Mouse (Mus musculus): Measurements from ENCODE around the gene A430005L14Rik. TPM values are rescaled to one million over a fixed set of nuclear protein-coding genes. Genes with fewer than 3 reads are reported as not detected.

The A430005L14Rik gene
- total and polyA plus RNA-seq, 3 experiments, result 26.8 to 48.9 (median 41.8) TPM

- TF ChIP-seq MYC (IDR thresholded peaks at IDR 0.05; ENCODE audit: low read depth, low read length), result peak; percentile 32; the same call in 1 of the 2 replicates
- TF ChIP-seq MAX (IDR thresholded peaks at IDR 0.05; ENCODE audit: low read length), result peak; percentile 30; the same call in 1 of the 2 replicates
- no peak for TF ChIP-seq ZMIZ1 (IDR thresholded peaks at IDR 0.05; ENCODE audit: low read depth, low read length)
- no peak for TF ChIP-seq ZNF384 (IDR thresholded peaks at IDR 0.05; ENCODE audit: low read depth, low read length)
- TF ChIP-seq IRF4 (IDR thresholded peaks at IDR 0.05; ENCODE audit: low read depth, low read length), result no peak
- no peak for TF ChIP-seq TCF12 (IDR thresholded peaks at IDR 0.05; ENCODE audit: low read depth, low read length)
- TF ChIP-seq EP300 (IDR thresholded peaks at IDR 0.05; ENCODE audit: low read length), result no peak
- TF ChIP-seq SMC3 (IDR thresholded peaks at IDR 0.05; ENCODE audit: low read depth, low read length), result no peak
- no peak for TF ChIP-seq POLR2A (IDR thresholded peaks at IDR 0.05; ENCODE audit: low read depth, low read length)
- peaks cover 3 to 42% of the 10 kb centered on the region in 2 experiments for H3K36me3 ChIP-seq (replicated peaks in 1 of 2; ENCODE audit: control insufficient read depth in 1 of 2, insufficient read depth in 1 of 2, low read length in 1 of 2)
- in situ Hi-C loops (cut with MboI; ENCODE audit: low pct_ligation_motif_present, low pct_unique_long_range_greater_than_20kb, low sequenced_read_pairs), result no loop called here
- peak overlapping the region; percentile 93 for H3K4me2 ChIP-seq (ENCODE audit: insufficient read depth, low read depth, poor library complexity, severe bottlenecking)
- H3K27me3 ChIP-seq (replicated peaks), result no peaks in the 10 kb centered on the region
- H3K9ac ChIP-seq (ENCODE audit: insufficient read depth, low read depth), result peak overlapping the region; percentile 90
- peaks cover 3 to 33% of the 10 kb centered on the region in 2 experiments; a peak in 3 of 4 replicates for H3K4me1 ChIP-seq (ENCODE audit: control insufficient read depth in 1 of 2, insufficient read depth in 2 of 2)
- no peaks in the 10 kb centered on the region for H3K9me3 ChIP-seq (replicated peaks; ENCODE audit: low read length)
- H3K4me3 ChIP-seq (replicated peaks in 1 of 3; ENCODE audit: low read depth in 2 of 3, low read length in 2 of 3, poor library complexity in 1 of 3), result peak overlapping the region; percentile 53 to 89 (median 65)
- no peaks in the 10 kb centered on the region for H3K79me2 ChIP-seq (replicated peaks; ENCODE audit: control insufficient read depth, extremely low read depth, insufficient read depth, poor library complexity, severe bottlenecking)
- dilution Hi-C loops (cut with MboI; ENCODE audit: extremely low pct_ligation_motif_present, extremely low pct_unique_long_range_greater_than_20kb, low sequenced_read_pairs), result no loop called here
- DNase-seq (ENCODE audit: extremely low read depth), result peak; percentile 37
- no peak overlapping the region for H3K27ac ChIP-seq (ENCODE audit: insufficient read depth, low read depth)
These were observed 5.9 kb upstream of the A430005L14Rik start for GRCm38 (mm10) chr4:153951150-153951549.

GRCm38 (mm10) chr4:153951692-153952091 is 5.3 kb upstream of the A430005L14Rik start:
- H3K79me2 ChIP-seq (replicated peaks; ENCODE audit: control insufficient read depth, extremely low read depth, insufficient read depth, poor library complexity, severe bottlenecking), result no peaks in the 10 kb centered on the region
- H3K4me3 ChIP-seq (replicated peaks in 1 of 3; ENCODE audit: low read depth in 2 of 3, low read length in 2 of 3, poor library complexity in 1 of 3), result no peak overlapping the region
- TF ChIP-seq ZKSCAN1 (IDR thresholded peaks at IDR 0.05; ENCODE audit: borderline replicate concordance, low read depth, low read length) (no peak), EP300 (IDR thresholded peaks at IDR 0.05; ENCODE audit: low read length) (no peak), TBP (conservative IDR thresholded peaks at IDR 0.05; ENCODE audit: low read depth, low read length) (no peak), MYC (IDR thresholded peaks at IDR 0.05; ENCODE audit: low read depth, low read length) (no peak), ELF1 (IDR thresholded peaks at IDR 0.05; ENCODE audit: low read depth, low read length) (no peak), CHD2 (IDR thresholded peaks at IDR 0.05; ENCODE audit: low read length) (no peak), GABPA (IDR thresholded peaks at IDR 0.05; ENCODE audit: insufficient replicate concordance, low read depth, low read length) (no peak), ZMIZ1 (IDR thresholded peaks at IDR 0.05; ENCODE audit: low read depth, low read length) (no peak), BHLHE40 (IDR thresholded peaks at IDR 0.05; ENCODE audit: low read depth, low read length) (no peak), ZNF384 (IDR thresholded peaks at IDR 0.05; ENCODE audit: low read depth, low read length) (no peak), TCF12 (IDR thresholded peaks at IDR 0.05; ENCODE audit: low read depth, low read length) (no peak), PAX5 (IDR thresholded peaks at IDR 0.05; ENCODE audit: low read length) (no peak), IRF4 (IDR thresholded peaks at IDR 0.05; ENCODE audit: low read depth, low read length) (no peak), HCFC1 (IDR thresholded peaks at IDR 0.05; ENCODE audit: low read depth, low read length) (no peak), JUN (IDR thresholded peaks at IDR 0.05; ENCODE audit: insufficient read depth, low read depth, low read length) (no peak), MEF2A (IDR thresholded peaks at IDR 0.05; ENCODE audit: borderline replicate concordance, low read depth, low read length) (no peak), MAFK (IDR thresholded peaks at IDR 0.05; ENCODE audit: insufficient replicate concordance, low read length) (no peak), USF2 (conservative IDR thresholded peaks at IDR 0.05; ENCODE audit: low read depth, low read length) (no peak)
- DNase-seq (ENCODE audit: extremely low read depth), result no peak
- H3K4me1 ChIP-seq (ENCODE audit: control insufficient read depth in 1 of 2, insufficient read depth in 2 of 2), result peaks cover 6 to 38% of the 10 kb centered on the region in 2 experiments
- H3K4me2 ChIP-seq (ENCODE audit: insufficient read depth, low read depth, poor library complexity, severe bottlenecking), result no peak overlapping the region
- H3K9ac ChIP-seq (ENCODE audit: insufficient read depth, low read depth), result no peak overlapping the region
- in situ Hi-C loops (cut with MboI; ENCODE audit: low pct_ligation_motif_present, low pct_unique_long_range_greater_than_20kb, low sequenced_read_pairs), result no loop called here
- H3K27ac ChIP-seq (ENCODE audit: insufficient read depth, low read depth), result no peak overlapping the region
- peaks cover 3 to 41% of the 10 kb centered on the region in 2 experiments for H3K36me3 ChIP-seq (replicated peaks in 1 of 2; ENCODE audit: control insufficient read depth in 1 of 2, insufficient read depth in 1 of 2, low read length in 1 of 2)
- no peaks in the 10 kb centered on the region for H3K27me3 ChIP-seq (replicated peaks)
- no peaks in the 10 kb centered on the region for H3K9me3 ChIP-seq (replicated peaks; ENCODE audit: low read length)
- dilution Hi-C loops (cut with MboI; ENCODE audit: extremely low pct_ligation_motif_present, extremely low pct_unique_long_range_greater_than_20kb, low sequenced_read_pairs), result no loop called here

Measured in CH12.LX (cell line).